Mouse (Mus musculus) cerebellum, adult (tissue): Measurements from ENCODE around the gene Evi2.

Experiments
- ATAC-seq: cut with Nextera tagmentation; 2 replicates; pipeline ENCODE4 v1.9.2; 2017; ENCODE audit warnings: mild to moderate bottlenecking, moderate library complexity, mixed read lengths; ENCODE audit not compliant: insufficient number of reproducible peaks, low FRiP score, low TSS enrichment

The Evi2 gene

DNA sequence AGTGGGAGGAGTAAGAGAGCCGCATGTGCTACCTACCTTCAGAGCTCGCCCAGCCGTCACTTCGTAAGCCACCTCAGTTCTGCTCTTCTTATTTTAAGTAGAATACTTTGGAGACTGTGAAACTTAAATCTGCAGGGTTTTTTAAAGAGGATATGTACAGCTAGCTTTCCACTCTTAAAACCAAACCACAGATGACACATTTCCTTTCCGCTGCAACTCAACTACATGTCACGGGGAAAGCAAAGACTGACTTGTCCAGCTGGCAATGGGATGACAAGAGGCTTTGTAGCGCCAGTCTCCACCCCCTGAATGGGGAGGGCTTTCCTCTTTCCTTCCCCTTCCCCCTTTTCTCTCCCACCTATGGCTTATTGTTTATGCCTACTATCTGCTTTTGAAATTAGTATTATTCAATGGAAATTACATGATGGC, at the start of gene Evi2, which contains the start of gene Evi2a:
Gene Evi2 (minus strand): TSS at position 257 of the 429 bp plus-strand sequence.
Gene Evi2a (minus strand): TSS at position 277 of the 429 bp plus-strand sequence.
- ATAC-seq, result no peak

DNA sequence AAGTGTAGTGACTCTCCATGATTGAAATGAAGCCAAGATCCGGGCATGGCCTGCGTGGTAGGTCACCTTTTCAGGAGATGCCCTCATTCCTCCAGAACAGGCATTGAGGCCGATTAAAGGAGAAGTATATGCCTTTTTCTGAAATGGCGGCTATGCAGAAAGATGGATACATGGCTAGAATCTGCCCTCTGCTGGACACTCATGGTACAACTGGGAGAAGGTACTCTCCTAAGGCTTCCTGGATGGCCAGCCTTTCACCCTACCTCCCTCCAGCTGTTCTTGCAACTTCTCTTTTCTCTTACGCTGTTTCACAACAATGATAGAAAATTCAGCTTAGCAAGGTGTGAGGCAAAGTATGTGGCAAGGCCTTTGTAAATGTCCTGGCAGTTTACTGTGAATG, 47.4 kb upstream of the Evi2 start:
- ATAC-seq, result no peak

DNA sequence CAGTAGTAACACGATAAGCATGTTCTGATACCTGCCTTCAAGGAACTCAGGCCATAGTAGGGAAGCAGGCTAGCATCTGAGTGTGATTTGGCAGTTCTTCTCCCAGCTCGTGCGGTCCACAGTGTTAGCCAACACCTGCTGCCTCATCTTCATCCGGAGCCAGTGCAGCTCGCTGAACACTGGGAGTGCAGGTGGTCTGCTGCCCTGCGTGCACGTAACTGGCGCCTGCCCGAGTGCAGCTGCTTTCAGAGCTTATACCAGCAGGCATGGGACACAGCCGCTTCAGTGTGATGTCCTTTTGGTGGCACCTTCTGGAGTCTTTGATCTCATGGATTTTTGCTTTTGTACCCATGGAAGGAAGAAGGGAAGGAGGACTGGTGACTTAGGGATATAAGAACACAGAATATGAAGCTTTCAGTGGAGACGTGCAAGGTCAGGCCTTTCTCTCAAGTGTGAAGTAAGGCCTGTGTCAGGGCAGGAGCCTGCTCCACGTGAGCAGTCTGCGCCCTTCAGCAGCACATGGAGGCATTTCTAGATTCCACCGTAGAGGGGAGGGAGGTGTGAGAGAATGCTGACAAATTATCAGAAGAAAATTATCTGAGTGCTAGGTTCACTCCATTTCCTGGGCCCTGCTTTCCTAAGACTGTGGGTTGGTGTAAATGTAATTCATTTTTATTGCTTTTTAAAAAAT, 45.1 kb upstream of the Evi2 start:
- ATAC-seq, result no peak

DNA sequence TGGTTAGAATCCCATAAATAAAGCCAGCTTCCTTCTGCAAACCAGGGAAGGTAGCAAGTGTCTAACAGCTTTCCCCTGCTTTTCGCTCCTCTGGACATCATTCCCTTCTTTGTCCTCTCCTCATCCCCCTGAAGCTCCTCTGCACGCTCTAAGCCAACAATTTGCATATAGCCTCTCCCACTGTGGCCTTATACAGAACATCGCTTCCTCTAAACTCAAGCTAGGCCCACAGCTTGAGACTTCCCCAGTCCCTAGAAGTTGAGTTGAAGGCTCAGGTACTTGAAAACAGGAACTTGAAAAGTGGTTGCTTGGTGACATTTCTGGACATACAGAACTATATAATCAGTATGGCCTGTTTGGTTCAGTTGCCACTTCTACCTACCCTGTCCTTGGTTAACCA, 43.4 kb upstream of the Evi2 start:
- ATAC-seq, result no peak

DNA sequence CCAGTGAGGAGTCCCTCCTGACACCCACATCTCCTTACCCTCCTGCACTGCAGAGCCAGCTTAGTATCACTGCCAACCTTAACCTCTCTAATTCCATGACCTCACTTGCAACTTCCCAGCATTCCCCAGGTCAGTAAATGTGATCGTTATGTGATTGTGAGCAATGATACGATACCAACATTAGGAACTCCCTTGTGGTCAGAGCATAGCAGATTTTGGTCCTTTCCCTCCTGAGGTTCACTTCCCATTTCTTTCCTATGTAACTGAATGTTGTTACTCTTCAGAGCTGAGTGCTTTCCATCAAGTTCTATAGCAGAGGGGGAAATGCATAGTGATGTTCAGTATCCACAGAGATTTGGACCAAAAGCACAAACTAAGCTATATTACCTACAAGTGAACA, 39.9 kb upstream of the Evi2 start:
- ATAC-seq, result no peak

DNA sequence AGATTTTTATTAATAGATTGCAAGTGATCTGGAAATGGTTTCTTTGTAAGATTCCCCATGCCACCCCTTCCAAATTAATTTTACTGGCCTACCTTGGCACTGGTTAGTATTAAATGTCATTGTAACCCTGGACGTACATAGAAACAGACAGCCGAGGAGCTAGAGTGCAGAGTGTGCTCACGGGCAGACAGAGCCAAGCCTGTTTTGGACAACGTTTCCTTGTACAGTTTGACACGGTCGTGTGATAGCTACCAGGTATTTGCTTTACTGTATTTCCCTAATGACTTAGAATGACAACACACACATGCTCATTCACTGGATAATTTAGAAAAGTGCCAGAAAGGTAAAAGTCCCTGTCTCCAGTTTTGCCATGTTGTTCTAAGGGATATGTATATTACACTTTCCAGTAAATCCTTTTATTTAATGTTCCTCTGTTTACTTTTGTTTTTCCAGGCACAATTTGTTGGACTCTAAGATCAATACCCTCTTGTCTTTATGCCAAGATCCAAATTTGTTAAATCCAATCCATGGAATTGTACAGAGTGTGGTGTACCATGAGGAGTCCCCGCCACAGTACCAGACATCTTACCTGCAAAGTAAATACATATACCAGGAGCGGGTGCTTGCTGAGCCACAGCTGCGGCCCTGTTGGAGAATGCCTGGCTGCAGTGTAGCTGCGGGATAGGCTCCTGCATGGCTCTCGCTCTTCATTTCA, 38.0 kb upstream of the Evi2 start:
- ATAC-seq, result no peak

DNA sequence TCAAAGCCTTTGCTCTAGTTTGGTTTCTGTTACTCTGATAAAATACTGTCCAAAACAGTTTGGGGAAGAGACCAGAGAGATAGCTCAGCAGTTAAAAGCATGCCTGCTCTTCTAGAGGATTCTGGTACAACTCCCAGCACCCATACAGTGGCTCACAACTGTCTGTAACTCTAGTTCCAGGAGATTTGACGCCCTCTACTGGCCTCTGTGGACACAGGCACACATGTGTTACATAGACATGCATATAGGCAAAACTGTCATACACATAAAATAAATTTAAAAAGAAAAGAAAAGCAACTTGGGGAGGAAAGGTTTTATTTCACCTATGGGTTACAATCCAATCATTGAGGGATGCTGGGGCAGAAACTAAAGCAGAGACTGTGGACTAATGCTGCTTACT, 36.6 kb upstream of the Evi2 start:
- ATAC-seq, result no peak

DNA sequence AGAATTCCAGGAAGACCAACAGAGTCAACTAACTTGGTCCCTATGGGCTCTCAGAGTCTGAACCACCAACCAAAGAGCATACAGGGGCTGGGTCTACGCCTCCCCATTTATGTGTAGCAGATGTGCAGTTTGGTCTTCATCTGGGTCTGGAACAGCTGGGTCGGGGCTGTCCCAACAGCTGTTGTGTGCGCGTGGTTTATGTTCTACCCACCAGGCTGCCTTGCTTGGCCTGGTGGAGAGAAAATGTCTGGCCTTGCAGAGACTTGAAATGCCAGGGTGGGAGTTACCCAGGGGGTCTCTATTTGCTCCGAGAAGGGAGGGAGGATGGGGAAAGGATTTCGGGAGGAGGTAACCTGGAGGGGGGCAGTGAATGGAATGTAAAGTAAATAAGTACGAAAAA, 33.1 kb upstream of the Evi2 start:
- ATAC-seq, result no peak

DNA sequence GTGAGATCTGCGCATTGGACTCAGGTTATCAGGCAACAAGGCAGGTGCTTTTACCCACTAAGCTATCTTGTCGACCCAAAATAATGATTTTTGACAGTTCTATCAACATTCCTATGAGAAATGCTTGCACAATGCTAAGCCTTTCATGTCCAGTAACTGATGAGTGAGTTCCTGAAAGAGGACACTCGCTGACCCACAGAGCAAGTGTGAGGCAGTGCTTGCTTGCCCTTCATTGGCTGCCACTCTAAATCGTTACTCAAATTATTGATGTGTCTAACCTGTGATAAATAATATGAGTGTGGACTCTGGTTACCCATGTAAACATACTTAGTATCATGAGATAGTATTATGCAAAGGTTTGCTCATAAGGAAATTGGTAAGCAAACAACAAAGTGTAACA, 30.1 kb upstream of the Evi2 start:
- no peak for ATAC-seq

DNA sequence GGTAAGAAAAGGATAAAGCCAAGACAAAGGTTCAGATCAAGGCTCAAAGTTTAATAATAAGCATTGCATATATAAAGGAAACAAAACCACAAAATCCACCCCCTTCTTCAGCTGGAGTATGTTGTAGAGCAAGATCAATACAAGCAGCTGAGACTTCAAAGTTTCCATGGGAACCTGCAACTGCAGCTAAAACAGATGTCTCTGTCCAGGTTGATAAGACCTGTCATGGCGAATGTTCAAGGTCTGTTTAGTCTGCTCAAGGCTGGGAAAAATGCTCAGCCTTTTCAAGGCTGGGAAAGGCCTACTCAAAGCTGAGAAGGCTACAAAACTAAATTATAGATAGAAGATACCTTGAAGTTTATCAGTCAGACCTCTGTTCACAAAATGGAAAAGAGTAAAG, 22.2 kb upstream of the Evi2 start:
- no peak for ATAC-seq

DNA sequence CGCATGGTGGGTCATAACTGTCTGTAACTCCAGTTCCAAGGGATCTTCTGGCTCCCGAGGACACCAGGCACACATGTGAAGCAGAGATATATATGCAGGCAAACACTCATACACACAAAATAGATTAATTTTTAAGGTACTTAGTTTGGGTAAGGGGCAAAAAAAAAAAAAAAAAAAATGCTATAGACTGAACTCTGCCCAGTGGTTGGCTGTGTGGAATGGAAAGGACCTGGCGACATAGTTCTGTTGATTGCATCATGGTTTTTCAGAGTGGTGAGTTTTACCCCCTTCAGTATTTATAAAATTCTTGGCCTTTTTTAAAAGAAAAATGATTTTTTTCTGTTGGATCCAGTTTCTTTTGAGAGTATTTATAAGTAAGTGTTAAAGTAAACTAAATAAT, 5.9 kb upstream of the Evi2 start:
- no peak for ATAC-seq

DNA sequence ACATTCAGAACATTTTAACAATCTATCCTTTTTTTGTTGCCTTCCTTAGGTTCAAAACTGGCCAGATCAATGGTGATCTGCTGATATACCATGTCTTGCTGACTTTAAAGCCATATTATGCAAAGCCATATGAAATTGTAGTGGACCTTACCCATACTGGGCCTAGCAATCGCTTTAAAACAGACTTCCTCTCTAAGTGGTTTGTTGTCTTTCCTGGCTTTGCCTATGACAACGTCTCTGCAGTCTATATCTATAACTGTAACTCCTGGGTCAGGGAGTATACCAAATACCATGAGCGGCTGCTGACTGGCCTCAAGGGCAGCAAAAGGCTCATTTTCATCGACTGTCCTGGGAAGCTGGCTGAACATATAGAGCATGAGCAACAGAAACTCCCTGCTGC, 5.2 kb upstream of the Evi2 start:
- ATAC-seq, result no peak

DNA sequence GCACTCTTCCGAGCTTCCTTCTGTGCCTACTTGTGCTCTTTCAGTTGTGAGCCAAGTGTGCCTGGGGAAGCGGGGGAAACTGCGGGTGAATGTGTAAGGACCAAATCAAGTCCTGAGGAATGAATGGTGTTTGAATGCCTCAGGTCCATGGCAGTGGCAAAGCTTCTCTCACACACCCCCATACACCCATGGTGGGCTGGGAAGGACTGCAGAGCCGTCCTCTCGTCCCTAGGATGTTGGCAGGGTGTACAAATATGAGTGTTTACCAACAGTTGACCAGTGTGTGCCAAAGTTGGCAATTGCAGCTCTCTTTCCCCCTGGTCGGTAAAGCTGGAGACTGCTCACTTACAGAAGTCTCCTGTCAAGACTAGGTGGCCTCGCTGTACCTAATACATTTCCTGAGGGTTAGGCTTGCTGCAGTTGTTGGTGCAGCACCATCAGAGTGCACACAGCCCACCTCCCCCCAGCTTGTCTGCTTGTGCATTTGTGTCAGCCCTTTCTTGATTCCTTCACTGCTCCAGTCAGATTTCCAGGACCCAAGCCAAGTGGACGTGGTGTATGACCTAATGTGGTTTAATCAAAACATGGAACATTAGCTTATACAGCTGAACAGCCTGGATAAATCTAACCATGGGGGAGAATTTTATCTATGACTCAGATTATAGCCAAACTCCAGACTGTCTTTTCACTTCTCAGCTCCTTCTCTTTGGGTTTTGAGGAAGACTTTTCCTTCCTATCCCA, 3.7 kb upstream of the Evi2 start:
- no peak; the same call in 1 of the 2 replicates for ATAC-seq

DNA sequence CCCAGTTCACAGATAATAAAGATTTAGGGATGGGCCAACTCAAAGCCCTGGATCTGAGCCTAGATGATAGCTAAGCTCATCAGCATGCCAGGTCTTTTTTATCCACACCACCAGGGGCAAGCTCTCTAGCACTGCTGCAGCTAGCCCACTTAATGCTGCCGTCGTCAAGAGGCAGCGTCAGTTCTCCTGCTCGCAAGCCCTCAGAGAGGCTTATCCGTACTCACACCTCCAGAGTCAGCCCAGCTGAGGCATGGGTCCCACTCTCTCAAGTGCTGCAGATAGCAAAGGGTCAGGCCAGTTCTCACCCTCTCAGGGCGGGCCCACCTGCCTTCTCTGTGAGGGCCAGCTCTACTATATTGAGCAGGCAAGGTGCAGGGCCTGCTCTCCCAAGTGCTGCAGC, 2.9 kb upstream of the Evi2 start:
- no peak for ATAC-seq

DNA sequence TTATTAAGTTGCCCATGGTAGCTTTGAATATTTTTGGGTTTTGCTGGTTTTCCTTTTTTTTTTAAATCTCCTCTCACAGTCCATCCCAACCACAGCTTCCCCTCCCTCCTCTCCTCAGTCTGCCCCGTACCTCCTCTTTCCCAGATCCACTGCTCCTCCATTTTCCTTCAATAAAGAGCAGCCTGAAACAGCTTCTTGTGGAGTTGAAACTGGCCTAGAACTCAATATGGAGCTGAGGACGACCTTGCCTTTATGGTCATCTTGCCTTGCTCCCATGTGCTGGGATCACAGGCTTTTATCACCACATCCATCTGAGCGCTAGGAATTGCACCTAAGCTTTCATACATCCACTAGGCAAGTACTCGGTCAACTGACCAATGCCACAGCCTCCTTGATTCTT, 1.1 kb upstream of the Evi2 start:
- ATAC-seq, result no peak

DNA sequence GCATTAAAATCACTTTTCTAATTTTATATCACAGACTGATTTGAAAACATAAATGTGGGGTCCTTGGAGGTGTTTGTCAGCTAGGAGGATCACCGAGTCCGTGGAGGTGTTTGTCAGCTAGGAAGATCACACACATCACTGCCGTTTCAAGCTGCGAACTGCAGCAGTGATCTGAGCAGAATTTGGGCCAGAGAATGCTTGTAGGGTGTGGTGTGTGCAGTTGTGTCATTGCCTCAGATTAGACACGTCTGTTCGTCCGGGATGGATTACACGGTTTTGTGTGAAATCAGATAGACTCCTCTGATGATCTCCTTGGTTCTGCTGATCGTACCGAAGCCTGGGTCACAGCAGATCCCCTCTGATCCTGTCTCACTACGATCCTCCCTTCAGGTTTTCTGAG, 385 bp upstream of the Evi2 start:
- ATAC-seq, result no peak

DNA sequence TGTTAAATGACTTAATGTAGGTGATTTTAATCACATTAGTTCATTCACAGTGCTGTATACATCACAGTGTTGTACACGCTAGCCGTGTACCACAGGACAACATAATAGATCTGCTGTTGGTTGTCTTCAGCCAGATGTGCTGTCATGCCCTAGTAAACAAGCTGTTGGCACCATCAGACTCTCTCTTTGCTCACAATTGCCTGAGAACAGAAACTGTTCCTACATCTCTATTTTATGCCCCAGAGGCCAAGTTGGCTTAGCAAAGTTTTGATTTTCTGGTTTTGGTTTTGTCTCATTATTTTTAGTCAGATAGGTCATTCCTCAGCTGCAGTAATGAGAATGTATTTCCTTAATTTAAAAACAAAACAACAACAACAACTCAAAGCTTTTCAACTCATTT, 653 bp downstream of the Evi2 start:
- ATAC-seq, result no peak

DNA sequence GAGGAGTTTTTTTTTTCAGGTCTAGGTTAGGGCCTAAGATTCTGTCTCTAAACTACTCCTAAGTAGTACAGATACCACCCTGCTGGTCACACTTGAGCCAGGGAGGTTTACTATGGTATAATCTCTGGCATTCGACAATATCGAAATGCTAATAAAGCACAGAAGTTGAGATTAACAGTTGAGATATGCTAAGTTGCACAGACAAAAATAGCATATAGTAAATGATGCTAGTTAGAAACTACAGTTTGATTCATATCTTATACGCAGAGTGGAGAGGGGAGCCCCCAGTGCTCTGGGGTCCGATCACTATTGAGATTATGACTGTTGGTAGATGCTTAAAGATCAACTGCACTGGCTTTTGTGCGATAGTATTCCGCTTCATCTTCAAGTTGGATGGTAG, 1.2 kb downstream of the Evi2 start:
- ATAC-seq, result no peak

DNA sequence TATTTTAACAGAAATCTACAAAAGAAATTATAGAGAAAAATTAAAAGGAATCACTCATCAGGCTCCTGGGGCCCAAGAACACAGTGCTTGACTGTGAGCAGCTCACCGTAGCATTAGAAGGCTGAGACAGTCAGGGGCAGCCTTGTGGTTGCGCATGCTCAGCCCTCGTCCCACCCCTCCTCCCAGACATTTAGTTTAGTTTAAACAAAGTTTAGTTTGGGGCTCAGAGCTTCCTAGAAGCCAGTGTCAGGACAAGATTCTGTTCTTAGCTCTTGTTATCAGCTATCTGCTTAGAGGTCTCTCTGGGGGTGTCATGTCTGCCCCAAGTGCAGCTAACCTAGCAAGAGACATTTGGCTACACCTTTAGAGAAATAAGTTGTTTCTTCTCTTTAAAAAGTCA, 1.8 kb downstream of the Evi2 start:
- ATAC-seq, result no peak

DNA sequence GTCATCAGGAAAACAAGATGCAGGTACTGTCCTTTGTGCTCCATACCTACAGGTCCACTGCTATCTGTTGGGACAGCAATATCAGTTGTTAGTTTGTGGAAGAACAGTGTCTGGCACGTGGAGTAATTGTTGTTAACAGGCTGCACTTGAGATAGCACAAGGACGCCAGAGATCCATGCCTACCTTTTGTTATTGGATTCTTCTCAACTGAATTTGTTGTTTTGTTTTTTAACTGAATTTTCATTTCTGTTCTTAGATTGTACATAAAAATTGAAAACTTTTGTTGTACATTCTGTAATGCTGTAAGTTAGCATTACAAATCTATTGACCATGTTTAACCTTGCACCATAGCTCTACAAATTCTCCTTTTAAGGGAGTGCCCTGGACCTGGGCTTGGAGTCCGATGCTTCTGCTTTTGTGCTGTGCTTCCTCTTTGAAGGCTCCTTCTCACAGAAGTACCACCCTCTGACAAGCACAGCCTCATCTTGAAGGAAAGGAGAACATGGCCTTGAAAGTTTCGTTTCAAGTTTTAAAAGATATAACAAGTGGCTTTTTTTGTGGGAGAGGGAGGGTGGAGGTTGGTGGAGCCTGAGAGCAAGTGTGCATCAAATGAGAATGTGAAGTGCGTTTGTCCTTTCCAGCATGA, 2.5 kb downstream of the Evi2 start:
- no peak for ATAC-seq
